In the genomic region with DNA sequence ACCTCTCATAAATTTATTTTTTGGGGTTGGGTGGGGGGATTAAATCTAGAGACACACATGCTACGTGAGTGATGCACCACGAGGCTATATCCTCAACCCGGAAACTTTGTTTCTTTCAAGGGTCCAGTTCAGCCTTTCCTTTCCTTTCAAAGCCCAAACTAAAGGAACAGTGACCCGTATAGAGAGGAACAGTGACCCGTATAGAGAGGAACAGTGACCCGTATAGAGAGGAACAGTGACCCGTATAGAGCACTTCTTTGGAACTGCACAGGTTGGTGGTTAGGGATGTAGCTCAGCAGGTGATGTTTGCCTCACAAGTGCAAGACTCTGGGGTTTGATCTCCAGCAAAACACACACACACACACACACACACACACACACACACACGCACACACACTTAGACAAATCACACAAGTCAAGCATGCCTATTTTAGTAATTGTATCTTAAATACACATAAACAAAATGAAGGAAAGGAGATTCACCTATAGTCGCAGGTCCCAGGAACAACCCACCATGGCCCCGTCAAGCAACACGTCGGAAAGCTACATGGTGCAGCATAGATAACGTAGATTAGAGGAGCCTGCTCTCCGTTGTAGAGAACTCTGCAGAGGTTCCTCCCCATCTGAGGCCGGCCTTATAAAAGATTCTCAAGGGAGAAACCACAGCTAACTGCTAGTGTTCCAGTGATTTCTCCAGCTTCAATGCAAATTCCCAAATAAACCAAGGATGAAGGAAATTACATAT, we compare ENCODE assay signal across 39 mouse cellular contexts. TPM values are rescaled to one million over a fixed set of nuclear protein-coding genes. Genes with fewer than 3 reads are reported as not detected.
A peak's percentile ranks its signal among the peaks of the same experiment; 100 is the strongest.
DNase-seq lines count a peak whose midpoint lies in the region; ATAC-seq lines count a peak whose summit lies in the region.
"Had no signal": no experiment of that assay in that cellular context is flagged by ENCODE, and none has a peak within 500 bp of the region (broad histone marks: within the 10 kb centered on the region; RNA-seq: fewer than 3 reads in every experiment).

No protein-coding gene starts in this region.

- WGBS in kidney, embryonic 14.5 days: 51% methylated on average over 15 of the region's 15 CpGs

- no peak overlapping the region for H3K4me2 ChIP-seq in kidney, embryonic 14.5 days (replicated peaks; ENCODE audit: low read depth, low read length)
- H3K4me2 ChIP-seq: embryonic facial prominence, embryonic 15.5 days; forebrain, embryonic 12.5 days; hindbrain, embryonic 12.5 days; neural tube, embryonic 15.5 days had no signal

- H3K27ac ChIP-seq in kidney, embryonic 14.5 days (ENCODE audit: low read depth, low read length): no peak overlapping the region
- H3K27ac ChIP-seq: embryonic facial prominence, embryonic 10.5 days; embryonic facial prominence, embryonic 15.5 days; forebrain, embryonic 12.5 days; heart, embryonic 10.5 days; hindbrain, embryonic 12.5 days; hindbrain, postnatal 0 days; neural tube, embryonic 15.5 days; stomach, postnatal 0 days had no signal

- H3K4me1 ChIP-seq in kidney, embryonic 14.5 days (ENCODE audit: control insufficient read depth, insufficient read depth, low read length): 0 out of 2 replicates have a peak, but pooled peaks cover 4% of the 10 kb centered on the region
- H3K4me1 ChIP-seq: embryonic facial prominence, embryonic 15.5 days; forebrain, embryonic 12.5 days; hindbrain, embryonic 12.5 days had no signal

- DNase-seq in embryo, embryonic 10.5 days (ENCODE audit: low spot score): peak; percentile 19
- no peak for DNase-seq in embryo, embryonic 9.5 days (ENCODE audit: extremely low spot score)
- DNase-seq in kidney, adult 18-20 months: no peak
- DNase-seq in retina, embryonic 14.5 days (ENCODE audit: low spot score): peak; percentile 36
- no peak for DNase-seq in retina, postnatal 1 day
- peak; percentile 62 for DNase-seq in naive thymus-derived CD4-positive, alpha-beta T cell, adult 2 months (ENCODE audit: low read depth)
- DNase-seq in gastrocnemius, adult 8-10 months (ENCODE audit: low spot score in 2 of 2): no peak
- DNase-seq: adrenal gland, postnatal 25 days; cerebellum, adult 11-12 months; cerebellum, postnatal 10 days; forebrain, postnatal 0 days; gastrocnemius, postnatal 14 days; heart, postnatal 36 days; liver; lung, adult 18-20 months; lung, postnatal 4 days; midbrain, embryonic 14.5 days; right cerebral cortex, adult 18-20 months; right cerebral cortex, postnatal 4 days; thymus, adult 18-20 months; thymus, postnatal 36 days had no signal

- no peaks in the 10 kb centered on the region for H3K27me3 ChIP-seq in kidney, embryonic 14.5 days (ENCODE audit: control insufficient read depth, insufficient read depth, low read length)
- H3K27me3 ChIP-seq: embryonic facial prominence, embryonic 15.5 days; forebrain, embryonic 12.5 days; hindbrain, embryonic 12.5 days; neural tube, embryonic 15.5 days had no signal

- no peak overlapping the region for H3K9ac ChIP-seq in kidney, embryonic 14.5 days (ENCODE audit: low read depth, low read length)
- H3K9ac ChIP-seq: embryonic facial prominence, embryonic 15.5 days; forebrain, embryonic 12.5 days; forebrain, postnatal 0 days; hindbrain, embryonic 12.5 days; neural tube, embryonic 15.5 days had no signal

- H3K36me3 ChIP-seq in kidney, embryonic 14.5 days (ENCODE audit: control insufficient read depth, insufficient read depth, low read length): no peaks in the 10 kb centered on the region
- H3K36me3 ChIP-seq: embryonic facial prominence, embryonic 10.5 days; embryonic facial prominence, embryonic 15.5 days; forebrain, embryonic 12.5 days; heart, embryonic 10.5 days; hindbrain, embryonic 12.5 days; neural tube, embryonic 15.5 days had no signal

- no peaks in the 10 kb centered on the region for H3K9me3 ChIP-seq in kidney, embryonic 14.5 days (ENCODE audit: control insufficient read depth, low read length)
- H3K9me3 ChIP-seq: embryonic facial prominence, embryonic 10.5 days; embryonic facial prominence, embryonic 15.5 days; forebrain, embryonic 12.5 days; heart, embryonic 10.5 days; neural tube, embryonic 15.5 days had no signal

- ATAC-seq in kidney, embryonic 14.5 days (ENCODE audit: low FRiP score, low TSS enrichment): 0 out of 2 replicates have a peak, but pooled peaks have one; percentile 70
- ATAC-seq: forebrain, postnatal 0 days; hindbrain, postnatal 0 days; intestine, embryonic 16.5 days; lung, postnatal 0 days had no signal

- no peak overlapping the region for H3K4me3 ChIP-seq in kidney, embryonic 14.5 days (ENCODE audit: low read length)
- H3K4me3 ChIP-seq: embryonic facial prominence, embryonic 10.5 days; embryonic facial prominence, embryonic 15.5 days; forebrain, embryonic 12.5 days; heart, embryonic 10.5 days; hindbrain, embryonic 12.5 days; neural tube, embryonic 15.5 days had no signal

RNA-seq across cellular contexts. Expression of a gene that starts 24.9 kb away (rescaled TPM):
- polyA plus RNA-seq in kidney, embryonic 14.5 days (2014; fragmentation: Nextera tagmentation; extraction: Ambion mirVana): 0.17 and 0.57 TPM in 2 replicates
- under 1 TPM in 3 of 4 experiments, not detected in 1; 0.11 to 0.48 (median 0.29) TPM for total RNA-seq in gastrocnemius, adult 8-10 months (2022)

RNA-seq across cellular contexts. Expression of a gene that starts 48.9 kb away (rescaled TPM):
- polyA plus RNA-seq in kidney, embryonic 14.5 days (2014; fragmentation: Nextera tagmentation; extraction: Ambion mirVana): 0.53 and 0.71 TPM in 2 replicates
- total RNA-seq in gastrocnemius, adult 8-10 months (2022): 10 to 100 TPM in 1 of 4 experiments, 1 to 10 TPM in 3; 1.3 to 28.8 (median 6.5) TPM
- total RNA-seq: adrenal gland, postnatal 25 days; common myeloid progenitor, adult 5-6 weeks; granulocyte monocyte progenitor cell, adult 5-6 weeks; heart, postnatal 36 days; hindbrain, postnatal 0 days; layer of hippocampus, adult 18-20 months; layer of hippocampus, postnatal 10 days; left cerebral cortex, adult 18-20 months; left cerebral cortex, postnatal 14 days; monocyte, adult 5-6 weeks had no signal
- polyA plus RNA-seq: embryonic facial prominence, embryonic 15.5 days; forebrain, embryonic 12.5 days; forebrain, postnatal 0 days; hindbrain, postnatal 0 days; intestine, embryonic 16.5 days; lung, postnatal 0 days; midbrain, embryonic 14.5 days; neural tube, embryonic 15.5 days; stomach, postnatal 0 days had no signal

Comparison
In these comparisons a context has a peak if more than half of its experiments do, and no peak if none do; other contexts are left out.
1. DNase-seq: peak in embryo, embryonic 10.5 days (single experiment), retina, embryonic 14.5 days (single experiment) and naive thymus-derived CD4-positive, alpha-beta T cell, adult 2 months (single experiment); none in embryo, embryonic 9.5 days (single experiment), kidney, adult 18-20 months (single experiment), retina, postnatal 1 day (single experiment) and gastrocnemius, adult 8-10 months (0 of 2).